Mouse (Mus musculus): ENCODE results near the gene Gm10577.

DNA sequence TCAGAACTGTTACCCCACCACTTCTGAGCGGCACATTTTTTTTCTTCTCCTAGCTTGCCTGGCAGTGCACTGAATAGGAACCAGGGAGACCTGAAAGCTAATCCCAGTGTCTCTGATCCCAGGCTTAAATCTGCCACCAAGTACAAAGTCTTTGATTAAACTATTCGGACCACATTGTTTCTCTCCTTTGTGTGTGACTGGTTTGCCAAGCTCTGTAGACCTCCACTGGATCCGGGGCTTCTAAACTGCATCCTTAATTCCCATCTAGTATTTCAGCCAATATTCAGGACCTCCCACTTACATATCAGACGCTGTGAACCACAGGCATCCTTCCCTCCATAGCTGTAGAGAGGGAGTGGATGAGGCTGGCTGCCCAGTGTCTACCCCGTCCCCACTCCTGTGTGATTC is 12.1 kb downstream of the Gm10577 start:
- TF ChIP-seq CTCF (IDR thresholded peaks at IDR 0.05; ENCODE audit: borderline replicate concordance, insufficient read depth, low read depth, low read length) (no peak), POLR2A (IDR thresholded peaks at IDR 0.05; ENCODE audit: borderline replicate concordance, insufficient read depth, low read length) (no peak)
